Mouse (Mus musculus): ENCODE results near the gene Ak2. TPM values are rescaled to one million over a fixed set of nuclear protein-coding genes. Genes with fewer than 3 reads are reported as not detected.

Ak2 gene
- polyA plus RNA-seq, 1 experiment from 2014 or later: 148 TPM

GRCm38 (mm10) chr4:129008672-129009071 lies 16.9 kb downstream of the Ak2 start:
- Histone ChIP-seq H3K4me2 (no peak overlapping the region), H3K36me3 (ENCODE audit: insufficient read depth) (peaks cover 67% of the 10 kb centered on the region)

DNA sequence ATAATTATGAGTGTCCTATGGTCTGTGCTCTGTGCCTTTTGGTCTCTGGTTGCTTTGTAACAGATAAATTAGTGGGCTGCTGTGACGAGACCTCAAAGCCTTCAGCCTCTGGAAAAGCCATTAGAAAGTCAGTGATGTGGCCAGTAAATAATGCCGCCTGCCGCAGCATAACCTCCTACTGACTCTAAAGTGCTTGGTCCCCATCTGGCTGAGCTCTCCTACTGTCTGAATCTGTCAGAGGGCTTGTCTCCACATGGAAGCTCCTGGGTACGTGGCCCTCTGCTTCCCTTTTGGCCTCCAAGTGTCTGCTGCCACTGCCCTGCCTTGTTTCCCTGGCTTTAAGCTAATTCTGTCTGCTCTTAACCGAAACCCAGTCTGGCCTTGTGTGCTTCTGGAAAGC lies 17.8 kb downstream of the Ak2 start:
- Histone ChIP-seq H3K9me3 (ENCODE audit: low read depth, low read length) (no peaks in the 10 kb centered on the region), H3K4me2 (no peak overlapping the region), H3K4me1 (ENCODE audit: insufficient read depth) (no peaks in the 10 kb centered on the region), H3K27me3 (ENCODE audit: insufficient read depth, low read length) (no peaks in the 10 kb centered on the region), H3K36me3 (ENCODE audit: insufficient read depth) (peaks cover 60% of the 10 kb centered on the region), H3K9ac (no peak overlapping the region; the same call in 1 of the 2 replicates), H3K4me3 (ENCODE audit: low read depth, low read length) (no peak overlapping the region), H3K27ac (ENCODE audit: low read depth) (no peak overlapping the region)
- WGBS: 73% methylated on average over 5 of the region's 5 CpGs
- DNase-seq (no peak), ATAC-seq (ENCODE audit: insufficient read depth) (no peak)
- no peak for TF ChIP-seq CTCF (IDR thresholded peaks at IDR 0.05; ENCODE audit: low read depth)

More at GRCm38 (mm10) chr4:129008672-129009071, 16.9 kb downstream of the Ak2 start:
- Histone ChIP-seq H3K4me3 (ENCODE audit: low read depth, low read length) (no peak overlapping the region), H3K27ac (ENCODE audit: low read depth) (no peak overlapping the region), H3K9me3 (ENCODE audit: low read depth, low read length) (no peaks in the 10 kb centered on the region), H3K4me1 (ENCODE audit: insufficient read depth) (no peaks in the 10 kb centered on the region), H3K9ac (no peak overlapping the region), H3K27me3 (ENCODE audit: insufficient read depth, low read length) (no peaks in the 10 kb centered on the region)
- no peak for TF ChIP-seq CTCF (IDR thresholded peaks at IDR 0.05; ENCODE audit: low read depth)
- DNase-seq (no peak), ATAC-seq (ENCODE audit: insufficient read depth) (no peak)
- 62% methylated on average over 3 of the region's 3 CpGs for WGBS

DNA sequence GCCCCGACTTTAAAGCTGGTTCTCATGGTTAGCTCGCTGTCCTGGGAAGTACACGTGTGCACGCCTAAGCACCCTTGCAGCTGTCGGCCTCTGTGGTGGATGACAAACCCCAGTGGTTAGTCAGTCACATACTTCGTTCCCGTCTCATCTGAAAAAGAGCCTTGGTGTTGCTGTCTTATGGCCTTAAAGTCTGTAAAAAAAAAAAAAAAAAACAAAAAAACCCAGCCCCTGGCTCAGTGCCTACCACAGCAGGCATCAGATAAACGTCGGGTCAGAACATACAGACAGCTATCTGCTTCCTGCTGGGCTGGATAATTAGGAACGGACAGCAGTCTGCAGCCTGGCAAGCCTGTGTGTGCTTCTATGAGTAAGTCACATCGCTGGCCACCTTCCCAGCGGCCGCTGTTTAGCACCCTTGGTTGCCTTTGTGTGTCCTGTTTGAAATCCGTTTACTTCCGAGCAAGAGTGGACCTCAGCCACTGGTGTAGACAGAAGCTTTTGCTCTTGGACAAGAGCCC lies 19.9 kb downstream of the Ak2 start:
- no peak for TF ChIP-seq CTCF (IDR thresholded peaks at IDR 0.05; ENCODE audit: low read depth)
- DNase-seq (peak; percentile 87), ATAC-seq (ENCODE audit: insufficient read depth) (peak; percentile 59)
- H3K9me3 ChIP-seq (ENCODE audit: low read depth, low read length): no peaks in the 10 kb centered on the region
- H3K27ac ChIP-seq (ENCODE audit: low read depth): peak overlapping the region; percentile 71
- 37% methylated on average over 15 of the region's 15 CpGs for WGBS
- H3K9ac ChIP-seq: no peak overlapping the region; the same call in 1 of the 2 replicates
- H3K4me1 ChIP-seq (ENCODE audit: insufficient read depth): peaks cover 8% of the 10 kb centered on the region
- H3K4me2 ChIP-seq: no peak overlapping the region
- no peak overlapping the region for H3K4me3 ChIP-seq (ENCODE audit: low read depth, low read length)
- H3K27me3 ChIP-seq (ENCODE audit: insufficient read depth, low read length): no peaks in the 10 kb centered on the region
- peaks cover 43% of the 10 kb centered on the region for H3K36me3 ChIP-seq (ENCODE audit: insufficient read depth)

DNA sequence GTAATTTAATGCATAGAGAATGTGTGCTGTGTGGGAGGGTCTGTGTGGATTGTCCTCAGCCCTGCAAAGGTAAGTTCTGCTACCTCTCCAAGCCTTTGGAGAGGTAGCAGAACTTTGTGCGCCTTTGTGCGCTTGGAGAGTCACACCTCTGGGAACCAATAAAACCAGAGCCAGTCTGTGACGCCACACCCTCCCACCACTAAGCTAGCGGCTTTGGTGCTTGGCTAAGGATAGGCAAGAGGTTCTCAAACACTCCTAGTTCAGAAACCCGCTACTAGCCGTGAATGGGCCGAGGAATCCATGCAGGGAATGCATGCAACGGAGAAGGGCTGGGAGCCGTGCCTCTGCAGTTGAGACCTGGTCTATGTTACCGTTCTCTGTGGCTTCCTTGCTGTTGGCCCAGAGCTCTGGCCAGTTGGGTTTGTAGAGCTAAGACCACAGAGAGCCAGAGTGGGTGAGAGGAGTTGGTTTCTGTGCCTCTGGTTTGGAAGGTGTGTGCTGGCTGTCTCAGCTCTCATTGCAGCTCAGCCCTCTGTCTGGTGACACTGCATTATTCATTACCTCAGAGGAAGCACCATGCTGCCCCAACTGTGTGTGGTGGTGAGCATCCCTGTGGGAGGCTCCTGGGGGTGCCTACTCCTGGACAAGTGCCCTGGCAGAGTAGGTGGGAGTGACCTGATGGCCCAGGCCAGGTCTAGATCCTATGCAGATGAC lies 21.6 kb downstream of the Ak2 start:
- Histone ChIP-seq H3K9me3 (ENCODE audit: low read depth, low read length) (no peaks in the 10 kb centered on the region), H3K4me1 (ENCODE audit: insufficient read depth) (peaks cover 8% of the 10 kb centered on the region), H3K27ac (ENCODE audit: low read depth) (no peak overlapping the region), H3K4me3 (ENCODE audit: low read depth, low read length) (no peak overlapping the region), H3K27me3 (ENCODE audit: insufficient read depth, low read length) (no peaks in the 10 kb centered on the region), H3K36me3 (ENCODE audit: insufficient read depth) (peaks cover 26% of the 10 kb centered on the region), H3K9ac (no peak overlapping the region), H3K4me2 (no peak overlapping the region)
- DNase-seq (no peak), ATAC-seq (ENCODE audit: insufficient read depth) (no peak)
- 45% methylated on average over 10 of the region's 10 CpGs for WGBS
- no peak for TF ChIP-seq CTCF (IDR thresholded peaks at IDR 0.05; ENCODE audit: low read depth)

DNA sequence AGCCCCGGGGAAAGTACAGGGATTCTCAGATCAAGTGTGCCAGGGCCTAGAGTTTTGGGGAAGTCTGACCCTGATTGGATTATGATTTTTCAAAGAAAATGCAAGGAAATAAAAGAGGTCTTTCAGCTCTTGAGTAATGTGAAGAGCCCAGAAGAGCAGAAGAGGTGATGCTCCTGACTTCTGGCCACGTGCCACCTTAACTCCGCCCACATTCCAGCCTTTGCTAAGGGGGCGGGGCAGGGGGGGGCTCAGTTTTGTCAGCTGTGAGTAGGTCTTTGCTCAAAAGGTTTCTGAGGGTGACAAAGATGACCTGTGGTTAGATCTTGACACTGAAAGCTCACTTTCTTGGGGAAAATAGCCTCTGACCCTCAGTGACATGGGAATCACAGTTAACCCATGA lies 24.6 kb downstream of the Ak2 start:
- Histone ChIP-seq H3K4me2 (peak overlapping the region; percentile 38; the same call in 1 of the 2 replicates), H3K36me3 (ENCODE audit: insufficient read depth) (no peaks in the 10 kb centered on the region), H3K9me3 (ENCODE audit: low read depth, low read length) (no peaks in the 10 kb centered on the region), H3K27me3 (ENCODE audit: insufficient read depth, low read length) (no peaks in the 10 kb centered on the region), H3K4me1 (ENCODE audit: insufficient read depth) (peaks cover 16% of the 10 kb centered on the region), H3K4me3 (ENCODE audit: low read depth, low read length) (no peak overlapping the region), H3K9ac (no peak overlapping the region), H3K27ac (ENCODE audit: low read depth) (no peak overlapping the region)
- DNase-seq (peak; percentile 60), ATAC-seq (ENCODE audit: insufficient read depth) (no peak)
- WGBS: 17% methylated on average over 4 of the region's 4 CpGs
- TF ChIP-seq CTCF (IDR thresholded peaks at IDR 0.05; ENCODE audit: low read depth): no peak

GRCm38 (mm10) chr4:129017150-129017549 lies 25.4 kb downstream of the Ak2 start:
- H3K4me1 ChIP-seq (ENCODE audit: insufficient read depth): peaks cover 19% of the 10 kb centered on the region
- DNase-seq (no peak), ATAC-seq (ENCODE audit: insufficient read depth) (no peak)
- H3K27ac ChIP-seq (ENCODE audit: low read depth): no peak overlapping the region
- no peak overlapping the region for H3K4me2 ChIP-seq
- no peaks in the 10 kb centered on the region for H3K9me3 ChIP-seq (ENCODE audit: low read depth, low read length)
- no peak for TF ChIP-seq CTCF (IDR thresholded peaks at IDR 0.05; ENCODE audit: low read depth)
- H3K27me3 ChIP-seq (ENCODE audit: insufficient read depth, low read length): no peaks in the 10 kb centered on the region
- 83% methylated on average over 10 of the region's 10 CpGs for WGBS
- no peaks in the 10 kb centered on the region for H3K36me3 ChIP-seq (ENCODE audit: insufficient read depth)
- no peak overlapping the region for H3K9ac ChIP-seq
- H3K4me3 ChIP-seq (ENCODE audit: low read depth, low read length): no peak overlapping the region

DNA sequence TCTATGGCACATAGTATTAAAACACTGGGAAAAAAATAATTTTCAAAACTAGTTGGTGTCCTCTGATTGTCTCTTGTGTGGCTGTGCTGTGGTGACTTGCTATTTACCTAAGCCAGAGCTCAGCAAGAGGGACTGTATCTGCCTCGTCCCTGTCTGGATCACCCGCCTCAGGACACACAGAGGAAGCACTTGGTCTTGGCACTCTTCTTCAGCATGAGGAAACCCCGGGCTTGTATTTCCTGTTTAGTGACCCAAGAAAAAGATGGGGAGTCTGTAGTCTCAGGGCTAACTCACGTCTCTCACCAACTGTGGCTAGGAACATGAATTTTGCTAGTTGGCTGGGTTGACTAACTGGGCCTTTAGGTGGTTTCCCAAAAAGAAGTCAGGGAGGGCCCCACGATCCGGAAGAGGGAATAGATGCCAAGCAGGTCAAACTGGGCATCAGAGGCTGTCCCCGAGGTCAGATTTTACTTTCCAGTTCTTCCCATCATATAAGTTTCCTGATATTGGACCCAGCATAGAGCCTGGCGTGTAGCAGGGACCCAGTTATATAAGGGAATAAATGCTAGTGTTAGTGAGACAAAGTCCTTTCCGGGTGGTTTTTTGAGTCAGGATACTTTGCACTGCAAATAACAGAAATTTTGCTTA lies 27.2 kb downstream of the Ak2 start:
- H3K4me1 ChIP-seq (ENCODE audit: insufficient read depth): peaks cover 19% of the 10 kb centered on the region
- H3K4me3 ChIP-seq (ENCODE audit: low read depth, low read length): no peak overlapping the region
- ATAC-seq (ENCODE audit: insufficient read depth): no peak
- 78% methylated on average over 9 of the region's 9 CpGs for WGBS
- no peak overlapping the region for H3K9ac ChIP-seq
- no peak for DNase-seq
- H3K36me3 ChIP-seq (ENCODE audit: insufficient read depth): no peaks in the 10 kb centered on the region
- no peak overlapping the region for H3K4me2 ChIP-seq
- H3K27me3 ChIP-seq (ENCODE audit: insufficient read depth, low read length): no peaks in the 10 kb centered on the region
- no peaks in the 10 kb centered on the region for H3K9me3 ChIP-seq (ENCODE audit: low read depth, low read length)
- no peak for TF ChIP-seq CTCF (IDR thresholded peaks at IDR 0.05; ENCODE audit: low read depth)
- no peak overlapping the region for H3K27ac ChIP-seq (ENCODE audit: low read depth)
